Mouse (Mus musculus) forebrain, embryonic 13.5 days (tissue): ENCODE data around the gene Zfp800. TPM values are rescaled to one million over a fixed set of nuclear protein-coding genes. Genes with fewer than 3 reads are reported as not detected.

ENCODE experiments used
- ATAC-seq: fragments of 200-750 bp; cut with Nextera tagmentation; 2 replicates; pipeline ENCODE4 v1.8.0; 2017
- H3K27ac ChIP-seq: fragments of 300-500 bp; sonication (generic); 2 replicates; pipeline ENCODE4 v1.5.1; 2015; ENCODE audit warnings: inconsistent platforms, mild to moderate bottlenecking, moderate library complexity
- H3K27me3 ChIP-seq: fragments of 300-500 bp; sonication (generic); 2 replicates; pipeline ENCODE4 v1.6.1; 2015; ENCODE audit warnings: mild to moderate bottlenecking, inconsistent platforms
- H3K36me3 ChIP-seq: fragments of 300-500 bp; sonication (generic); 2 replicates; pipeline ENCODE4 v1.6.1; 2015; ENCODE audit warnings: mild to moderate bottlenecking, inconsistent platforms; ENCODE audit not compliant: poor library complexity, severe bottlenecking
- H3K4me1 ChIP-seq: fragments of 300-500 bp; sonication (generic); 2 replicates; pipeline ENCODE4 v1.6.1; 2015; ENCODE audit warnings: inconsistent platforms
- H3K4me2 ChIP-seq: fragments of 300-500 bp; sonication (generic); 2 replicates; pipeline ENCODE4 v1.6.1; 2015; ENCODE audit warnings: inconsistent platforms, mild to moderate bottlenecking, moderate library complexity
- H3K4me3 ChIP-seq: fragments of 300-500 bp; sonication (generic); 2 replicates; pipeline ENCODE4 v1.5.1; 2015; ENCODE audit warnings: mild to moderate bottlenecking, inconsistent platforms
- H3K9ac ChIP-seq: fragments of 300-500 bp; sonication (generic); 2 replicates; pipeline ENCODE4 v1.6.1; 2015; ENCODE audit warnings: mild to moderate bottlenecking, inconsistent platforms
- H3K9me3 ChIP-seq: fragments of 300-500 bp; sonication (generic); replicated peaks from 2 replicates; pipeline ENCODE4 v1.6.1; 2016; ENCODE audit warnings: inconsistent platforms
- WGBS: fragments of 180-500 bp; shearing (Covaris S2); methylation state at CpG from one replicate; pipeline ENCODE4 v1.1.7; 2015; 5-methylcytosine and 5-hydroxymethylcytosine counted together
- polyA plus RNA-seq: library from polyadenylated mRNA; unstranded; fragments of >200 nt; fragmentation: Nextera tagmentation; extraction: Ambion mirVana; gene quantifications from 2 replicates; pipeline ENCODE4 v1.2.1, GENCODE M21; 2015

The Zfp800 gene
- polyA plus RNA-seq, 1 experiment from 2014 or later: 26.5 TPM

GRCm38 (mm10) chr6:28329002-28329596 is 68.7 kb downstream of the Zfp800 start:
- H3K9me3 ChIP-seq: no peaks in the 10 kb centered on the region
- H3K36me3 ChIP-seq: no peaks in the 10 kb centered on the region
- H3K4me2 ChIP-seq: no peak overlapping the region
- no peaks in the 10 kb centered on the region for H3K4me1 ChIP-seq
- H3K27ac ChIP-seq: no peak overlapping the region
- H3K9ac ChIP-seq: no peak overlapping the region
- H3K4me3 ChIP-seq: no peak overlapping the region
- H3K27me3 ChIP-seq: no peaks in the 10 kb centered on the region
- ATAC-seq: no peak
- 76% methylated on average over 10 of the region's 10 CpGs for WGBS

- Histone ChIP-seq H3K4me3 (no peak overlapping the region), H3K27me3 (no peaks in the 10 kb centered on the region), H3K4me2 (no peak overlapping the region), H3K27ac (no peak overlapping the region), H3K9ac (no peak overlapping the region), H3K36me3 (no peaks in the 10 kb centered on the region), H3K9me3 (0 out of 2 replicates have a peak, but pooled peaks cover 4% of the 10 kb centered on the region), H3K4me1 (no peaks in the 10 kb centered on the region)
- no peak for ATAC-seq
- WGBS: 90% methylated on average over 3 of the region's 3 CpGs
Measured at GRCm38 (mm10) chr6:28326720-28327119, 71.1 kb downstream of the Zfp800 start.

- 0 out of 2 replicates have a peak, but pooled peaks cover 4% of the 10 kb centered on the region for H3K9me3 ChIP-seq
- no peaks in the 10 kb centered on the region for H3K27me3 ChIP-seq
- H3K4me1 ChIP-seq: 0 out of 2 replicates have a peak, but pooled peaks cover 4% of the 10 kb centered on the region
- no peak overlapping the region for H3K4me3 ChIP-seq
- no peak for ATAC-seq
- no peaks in the 10 kb centered on the region for H3K36me3 ChIP-seq
- H3K4me2 ChIP-seq: no peak overlapping the region
- 93% methylated on average over 7 of the region's 7 CpGs for WGBS
- no peak overlapping the region for H3K27ac ChIP-seq
- H3K9ac ChIP-seq: no peak overlapping the region
Measured at GRCm38 (mm10) chr6:28322399-28322798, 75.4 kb downstream of the Zfp800 start.

- Histone ChIP-seq H3K27ac (no peak overlapping the region), H3K36me3 (no peaks in the 10 kb centered on the region), H3K4me2 (no peak overlapping the region), H3K27me3 (no peaks in the 10 kb centered on the region), H3K4me1 (0 out of 2 replicates have a peak, but pooled peaks cover 4% of the 10 kb centered on the region), H3K9me3 (0 out of 2 replicates have a peak, but pooled peaks cover 4% of the 10 kb centered on the region), H3K4me3 (no peak overlapping the region), H3K9ac (no peak overlapping the region)
- WGBS: 84% methylated on average over 13 of the region's 13 CpGs
- no peak for ATAC-seq
Measured at GRCm38 (mm10) chr6:28319648-28320270, 78.0 kb downstream of the Zfp800 start.

GRCm38 (mm10) chr6:28318820-28319573 is 78.8 kb downstream of the Zfp800 start:
- Histone ChIP-seq H3K27me3 (no peaks in the 10 kb centered on the region), H3K4me3 (no peak overlapping the region), H3K9ac (no peak overlapping the region), H3K27ac (no peak overlapping the region), H3K9me3 (0 out of 2 replicates have a peak, but pooled peaks cover 4% of the 10 kb centered on the region), H3K4me1 (0 out of 2 replicates have a peak, but pooled peaks cover 4% of the 10 kb centered on the region), H3K4me2 (no peak overlapping the region), H3K36me3 (no peaks in the 10 kb centered on the region)
- no peak for ATAC-seq
- WGBS: 74% methylated on average over 13 of the region's 13 CpGs

GRCm38 (mm10) chr6:28315208-28315607 is 82.6 kb downstream of the Zfp800 start:
- Histone ChIP-seq H3K27me3 (no peaks in the 10 kb centered on the region), H3K4me1 (0 out of 2 replicates have a peak, but pooled peaks cover 4% of the 10 kb centered on the region), H3K4me2 (no peak overlapping the region), H3K36me3 (no peaks in the 10 kb centered on the region), H3K9me3 (no peaks in the 10 kb centered on the region), H3K27ac (no peak overlapping the region), H3K9ac (no peak overlapping the region), H3K4me3 (no peak overlapping the region)
- 91% methylated on average over 3 of the region's 3 CpGs for WGBS
- peak; percentile 53; the same call in 1 of the 2 replicates for ATAC-seq

- Histone ChIP-seq H3K36me3 (no peaks in the 10 kb centered on the region), H3K9ac (no peak overlapping the region), H3K9me3 (no peaks in the 10 kb centered on the region), H3K4me2 (no peak overlapping the region), H3K4me1 (no peaks in the 10 kb centered on the region), H3K4me3 (no peak overlapping the region), H3K27ac (no peak overlapping the region), H3K27me3 (no peaks in the 10 kb centered on the region)
- no peak for ATAC-seq
- 78% methylated on average over 2 of the region's 2 CpGs for WGBS
Measured at GRCm38 (mm10) chr6:28312067-28312466, 85.7 kb downstream of the Zfp800 start.

GRCm38 (mm10) chr6:28309692-28310091 is 88.1 kb downstream of the Zfp800 start:
- no peak overlapping the region for H3K9ac ChIP-seq
- no peak overlapping the region for H3K4me3 ChIP-seq
- H3K4me1 ChIP-seq: no peaks in the 10 kb centered on the region
- no peaks in the 10 kb centered on the region for H3K36me3 ChIP-seq
- H3K9me3 ChIP-seq: no peaks in the 10 kb centered on the region
- H3K4me2 ChIP-seq: no peak overlapping the region
- no peak for ATAC-seq
- no peak overlapping the region for H3K27ac ChIP-seq
- H3K27me3 ChIP-seq: no peaks in the 10 kb centered on the region

GRCm38 (mm10) chr6:28308929-28309328 is 88.9 kb downstream of the Zfp800 start:
- 87% methylated on average over 3 of the region's 3 CpGs for WGBS
- Histone ChIP-seq H3K27ac (no peak overlapping the region), H3K9ac (no peak overlapping the region), H3K4me1 (no peaks in the 10 kb centered on the region), H3K4me2 (no peak overlapping the region), H3K27me3 (no peaks in the 10 kb centered on the region), H3K9me3 (no peaks in the 10 kb centered on the region), H3K36me3 (no peaks in the 10 kb centered on the region), H3K4me3 (no peak overlapping the region)
- no peak for ATAC-seq

GRCm38 (mm10) chr6:28306702-28307101 is 91.1 kb downstream of the Zfp800 start:
- H3K27me3 ChIP-seq: no peaks in the 10 kb centered on the region

GRCm38 (mm10) chr6:28296306-28296705 is 101.5 kb downstream of the Zfp800 start:
- ATAC-seq: no peak
- Histone ChIP-seq H3K27me3 (no peaks in the 10 kb centered on the region), H3K4me2 (no peak overlapping the region)

More at GRCm38 (mm10) chr6:28306702-28307101, 91.1 kb downstream of the Zfp800 start:
- Histone ChIP-seq H3K4me3 (no peak overlapping the region), H3K4me1 (no peaks in the 10 kb centered on the region), H3K9me3 (no peaks in the 10 kb centered on the region), H3K36me3 (no peaks in the 10 kb centered on the region), H3K9ac (no peak overlapping the region), H3K27ac (no peak overlapping the region), H3K4me2 (no peak overlapping the region)
- 71% methylated on average over 2 of the region's 2 CpGs for WGBS
- ATAC-seq: no peak

GRCm38 (mm10) chr6:28295581-28295980 is 102.2 kb downstream of the Zfp800 start:
- Histone ChIP-seq H3K36me3 (no peaks in the 10 kb centered on the region), H3K9me3 (no peaks in the 10 kb centered on the region), H3K9ac (no peak overlapping the region), H3K27ac (no peak overlapping the region), H3K27me3 (no peaks in the 10 kb centered on the region), H3K4me1 (no peaks in the 10 kb centered on the region), H3K4me2 (no peak overlapping the region), H3K4me3 (no peak overlapping the region)
- no peak for ATAC-seq
- WGBS: 48% methylated on average over 7 of the region's 7 CpGs

More at GRCm38 (mm10) chr6:28296306-28296705, 101.5 kb downstream of the Zfp800 start:
- Histone ChIP-seq H3K4me1 (no peaks in the 10 kb centered on the region), H3K36me3 (no peaks in the 10 kb centered on the region), H3K27ac (no peak overlapping the region), H3K4me3 (no peak overlapping the region), H3K9me3 (no peaks in the 10 kb centered on the region), H3K9ac (no peak overlapping the region)
- 20% methylated on average over 8 of the region's 8 CpGs for WGBS
